In the genomic region with DNA sequence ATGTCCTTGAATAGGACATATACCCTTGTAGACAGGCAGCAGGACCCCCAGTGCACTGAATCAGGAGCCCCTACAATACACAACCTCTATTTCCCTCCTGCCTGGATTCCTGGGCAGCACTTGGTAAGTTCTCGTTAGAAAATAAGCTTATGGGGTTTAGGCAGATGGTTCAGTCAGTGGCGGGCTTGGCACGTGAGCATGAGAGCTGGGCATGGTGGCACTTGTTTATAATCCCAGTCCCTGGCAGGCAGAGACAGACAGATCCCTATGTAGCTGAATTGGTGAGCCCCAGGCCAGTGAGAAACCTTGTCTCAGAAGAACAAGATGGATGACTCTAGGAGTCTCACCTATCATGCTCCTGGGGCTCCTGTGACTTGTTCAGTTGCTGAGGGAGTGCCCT, we compare ENCODE assay signal across 19 mouse cellular contexts.
A peak's percentile ranks its signal among the peaks of the same experiment; 100 is the strongest.
DNase-seq lines count a peak whose midpoint lies in the region; ATAC-seq and TF ChIP-seq lines count a peak whose summit lies in the region.
"Had no signal": no experiment of that assay in that cellular context is flagged by ENCODE, and none has a peak within 500 bp of the region (broad histone marks: within the 10 kb centered on the region; RNA-seq: fewer than 3 reads in every experiment).

No protein-coding gene starts in this region.

- H3K4me3 ChIP-seq in heart, adult 2 months: no peak overlapping the region
- no peak overlapping the region for H3K4me3 ChIP-seq in heart, embryonic 16.5 days (ENCODE audit: low read length)
- H3K4me3 ChIP-seq in left cerebral cortex, adult 2 months: no peak overlapping the region
- H3K4me3 ChIP-seq: embryonic facial prominence, embryonic 10.5 days; limb, embryonic 13.5 days; liver, embryonic 13.5 days had no signal

- H3K79me2 ChIP-seq in heart, adult 2 months (replicated peaks; ENCODE audit: control insufficient read depth, insufficient read depth, low read length): no peaks in the 10 kb centered on the region

- H3K27me3 ChIP-seq in heart, adult 2 months (ENCODE audit: control insufficient read depth, insufficient read depth, low read length): no peaks in the 10 kb centered on the region
- H3K27me3 ChIP-seq in heart, embryonic 16.5 days (ENCODE audit: control insufficient read depth, insufficient read depth, low read length): no peaks in the 10 kb centered on the region
- H3K27me3 ChIP-seq: limb, embryonic 13.5 days; liver, embryonic 13.5 days; Patski had no signal

- DNase-seq in cerebellum, postnatal 10 days: peak; percentile 73 to 83
- no peak for DNase-seq in cerebellum, adult 11-12 months
- DNase-seq in heart, adult 2 months: no peak
- no peak for DNase-seq in heart, postnatal 25 days (ENCODE audit: low spot score)
- DNase-seq in heart, postnatal 36 days: no peak
- DNase-seq in left cerebral cortex, postnatal 4 days: peak; percentile 54
- no peak for DNase-seq in left cerebral cortex, adult 2 months (ENCODE audit: extremely low spot score in 1 of 2, low spot score in 2 of 2)
- DNase-seq: adrenal gland, adult 8-10 months; kidney, adult 9 months; kidney, postnatal 25 days; layer of hippocampus, adult 9-11 months; liver, embryonic 13.5 days; lung, postnatal 36 days had no signal

- TF ChIP-seq CTCF in heart, adult 2 months (IDR thresholded peaks at IDR 0.05): no peak
- TF ChIP-seq CTCF in left cerebral cortex, adult 2 months (IDR thresholded peaks at IDR 0.05): no peak

- no peaks in the 10 kb centered on the region for H3K9me3 ChIP-seq in heart, embryonic 16.5 days (replicated peaks; ENCODE audit: control insufficient read depth, low read length)
- H3K9me3 ChIP-seq: limb, embryonic 13.5 days; liver, embryonic 13.5 days had no signal

- no peak for ATAC-seq in heart, embryonic 16.5 days (replicated peaks; ENCODE audit: extremely low read depth, insufficient read depth, low FRiP score)
- ATAC-seq: inflammation-experienced regulatory T-cells, adult 6 months; Patski had no signal

- no peaks in the 10 kb centered on the region for H3K36me3 ChIP-seq in heart, adult 2 months (ENCODE audit: control insufficient read depth, insufficient read depth, low read length)
- no peaks in the 10 kb centered on the region for H3K36me3 ChIP-seq in heart, embryonic 16.5 days (ENCODE audit: control insufficient read depth, insufficient read depth)
- H3K36me3 ChIP-seq: embryonic facial prominence, embryonic 10.5 days; limb, embryonic 13.5 days; liver, embryonic 13.5 days had no signal

- peaks cover 13% of the 10 kb centered on the region for H3K4me1 ChIP-seq in heart, adult 2 months (ENCODE audit: control insufficient read depth, insufficient read depth, low read length)
- peaks cover 34% of the 10 kb centered on the region for H3K4me1 ChIP-seq in heart, embryonic 16.5 days (ENCODE audit: control insufficient read depth, insufficient read depth, low read length)

- peak overlapping the region; percentile 71; the same call in 1 of the 2 replicates for H3K27ac ChIP-seq in heart, adult 2 months
- H3K27ac ChIP-seq in heart, embryonic 16.5 days (ENCODE audit: low read length): peak overlapping the region; percentile 75
- H3K27ac ChIP-seq in left cerebral cortex, adult 2 months: no peak overlapping the region
- H3K27ac ChIP-seq: embryonic facial prominence, embryonic 10.5 days; limb, embryonic 13.5 days; liver, embryonic 13.5 days had no signal

- WGBS in heart, adult 2 months: 100% methylated on average over 3 of the region's 3 CpGs
- WGBS in heart, embryonic 16.5 days: 90% methylated on average over 3 of the region's 3 CpGs

- intact Hi-C loops in heart, adult 2 months (cut with DNase I): no loop called here
- intact Hi-C loops in heart, postnatal 25 days (cut with DNase I): loop anchor here (5.0 kb wide), 1 partner anchor 78 kb away; no protein-coding TSS in a partner anchor
- intact Hi-C loops in heart, postnatal 36 days (cut with DNase I): no loop called here
- intact Hi-C loops in left cerebral cortex, postnatal 4 days (cut with DNase I): no loop called here
- intact Hi-C loops in left cerebral cortex, adult 2 months (cut with DNase I): no loop called here

- no peak for TF ChIP-seq EP300 in heart, adult 2 months (IDR thresholded peaks at IDR 0.05; ENCODE audit: insufficient read depth, low read depth, low read length)

- TF ChIP-seq POLR2A in heart, adult 2 months (IDR thresholded peaks at IDR 0.05; ENCODE audit: insufficient read depth, low read depth, low read length): no peak

- no peak overlapping the region for H3K4me2 ChIP-seq in heart, embryonic 16.5 days (ENCODE audit: low read depth, low read length)
- H3K4me2 ChIP-seq: limb, embryonic 13.5 days; liver, embryonic 13.5 days had no signal

- H3K9ac ChIP-seq in heart, adult 2 months (ENCODE audit: low read depth, low read length): no peak overlapping the region
- no peak overlapping the region for H3K9ac ChIP-seq in heart, embryonic 16.5 days (ENCODE audit: low read length)
- H3K9ac ChIP-seq: limb, embryonic 13.5 days; liver, embryonic 13.5 days; lung, embryonic 14.5 days had no signal

Comparison
In these comparisons a context has a peak if more than half of its experiments do, and no peak if none do; other contexts are left out.
1. DNase-seq: peak in cerebellum, postnatal 10 days (2 of 2) and left cerebral cortex, postnatal 4 days (single experiment); none in cerebellum, adult 11-12 months (single experiment), heart, adult 2 months (0 of 2), heart, postnatal 25 days (single experiment), heart, postnatal 36 days (0 of 2) and left cerebral cortex, adult 2 months (0 of 2).